Mouse (Mus musculus) megakaryocyte, embryonic 14.5 days (primary cell): ENCODE results near the gene Atf4.

Source experiments
- FLI1 ChIP-seq: IDR thresholded peaks from 2 replicates; pipeline ENCODE4 v1.6.1; 2012; ENCODE audit warnings: low read length, inconsistent platforms, mixed read lengths
- GATA1 ChIP-seq: IDR thresholded peaks from 3 replicates; pipeline ENCODE4 v1.6.1; 2012; ENCODE audit warnings: mixed read lengths, low read length, inconsistent platforms, borderline replicate concordance

- TF ChIP-seq GATA1 (no peak), FLI1 (no peak)
Observed at GRCm38 (mm10) chr15:80271858-80272396, 16.9 kb downstream of the Atf4 start.
